Mouse (Mus musculus): Measurements from ENCODE around the gene Drap1. TPM values are rescaled to one million over a fixed set of nuclear protein-coding genes. Genes with fewer than 3 reads are reported as not detected.

The Drap1 gene
- polyA plus RNA-seq, 1 experiment from 2014 or later: 246 TPM

- H3K27me3 ChIP-seq (ENCODE audit: low read depth, poor library complexity, severe bottlenecking): no peaks in the 10 kb centered on the region
- peak overlapping the region; percentile 100 for H3K4me3 ChIP-seq
- peak; percentile 60 for DNase-seq (ENCODE audit: low spot score)
- H3K27ac ChIP-seq: peak overlapping the region; percentile 92
- under 1% methylated on average over 43 of the region's 43 CpGs for WGBS
- peaks cover 38% of the 10 kb centered on the region for H3K36me3 ChIP-seq
- no peaks in the 10 kb centered on the region for H3K9me3 ChIP-seq (replicated peaks)
- peaks cover 36% of the 10 kb centered on the region for H3K4me1 ChIP-seq
These were observed 36.8 kb downstream of the Drap1 start for GRCm38 (mm10) chr19:5388011-5388441.

GRCm38 (mm10) chr19:5384715-5385114 is 40.1 kb downstream of the Drap1 start:
- DNase-seq (ENCODE audit: low spot score): no peak
- 94% methylated on average over 8 of the region's 8 CpGs for WGBS
- no peak overlapping the region for H3K4me3 ChIP-seq
- H3K36me3 ChIP-seq: peaks cover 71% of the 10 kb centered on the region
- H3K4me1 ChIP-seq: peaks cover 20% of the 10 kb centered on the region
- H3K27me3 ChIP-seq (ENCODE audit: low read depth, poor library complexity, severe bottlenecking): no peaks in the 10 kb centered on the region
- no peak overlapping the region for H3K27ac ChIP-seq
- no peaks in the 10 kb centered on the region for H3K9me3 ChIP-seq (replicated peaks)

- Histone ChIP-seq H3K36me3 (peaks cover 85% of the 10 kb centered on the region), H3K4me3 (no peak overlapping the region), H3K27me3 (ENCODE audit: low read depth, poor library complexity, severe bottlenecking) (no peaks in the 10 kb centered on the region), H3K4me1 (peaks cover 13% of the 10 kb centered on the region), H3K27ac (no peak overlapping the region), H3K9me3 (replicated peaks) (no peaks in the 10 kb centered on the region)
- 96% methylated on average over 12 of the region's 12 CpGs for WGBS
- no peak for DNase-seq (ENCODE audit: low spot score)
These were observed 41.5 kb downstream of the Drap1 start for GRCm38 (mm10) chr19:5383326-5383725.

GRCm38 (mm10) chr19:5377446-5377845 is 47.3 kb downstream of the Drap1 start:
- DNase-seq (ENCODE audit: low spot score): no peak
- peaks cover 97% of the 10 kb centered on the region for H3K36me3 ChIP-seq
- no peaks in the 10 kb centered on the region for H3K9me3 ChIP-seq (replicated peaks)
- no peak overlapping the region for H3K27ac ChIP-seq
- no peak overlapping the region for H3K4me3 ChIP-seq
- H3K27me3 ChIP-seq (ENCODE audit: low read depth, poor library complexity, severe bottlenecking): no peaks in the 10 kb centered on the region
- 88% methylated on average over 1 of the region's 1 CpGs for WGBS
- no peaks in the 10 kb centered on the region for H3K4me1 ChIP-seq

- no peak overlapping the region for H3K4me3 ChIP-seq
These were observed 50.0 kb downstream of the Drap1 start for GRCm38 (mm10) chr19:5374748-5375147.

GRCm38 (mm10) chr19:5374177-5374576 is 50.6 kb downstream of the Drap1 start:
- H3K27me3 ChIP-seq (ENCODE audit: low read depth, poor library complexity, severe bottlenecking): no peaks in the 10 kb centered on the region
- H3K36me3 ChIP-seq: peaks cover 97% of the 10 kb centered on the region
- DNase-seq (ENCODE audit: low spot score): no peak
- H3K4me3 ChIP-seq: no peak overlapping the region
- no peak overlapping the region for H3K27ac ChIP-seq
- no peaks in the 10 kb centered on the region for H3K4me1 ChIP-seq
- no peaks in the 10 kb centered on the region for H3K9me3 ChIP-seq (replicated peaks)
- WGBS: 85% methylated on average over 4 of the region's 4 CpGs

More at GRCm38 (mm10) chr19:5374748-5375147, 50.0 kb downstream of the Drap1 start:
- 73% methylated on average over 4 of the region's 4 CpGs for WGBS
- Histone ChIP-seq H3K27ac (no peak overlapping the region), H3K9me3 (replicated peaks) (no peaks in the 10 kb centered on the region), H3K27me3 (ENCODE audit: low read depth, poor library complexity, severe bottlenecking) (no peaks in the 10 kb centered on the region), H3K36me3 (peaks cover 97% of the 10 kb centered on the region), H3K4me1 (no peaks in the 10 kb centered on the region)
- DNase-seq (ENCODE audit: low spot score): no peak

Other genes starting within 250 kb of the Drap1 start
- gene Pacs1, start 151.9 kb downstream of the Drap1 start, polyA plus RNA-seq (2016; fragmentation: Nextera tagmentation; extraction: Ambion mirVana): 25.7 and 31.1 TPM in 2 replicates
- gene Sf3b2, start 129.5 kb downstream of the Drap1 start, polyA plus RNA-seq (2016; fragmentation: Nextera tagmentation; extraction: Ambion mirVana): 419 and 440 TPM in 2 replicates
- 5.0 and 8.4 TPM in 2 replicates for gene Gal3st3, start 126.6 kb downstream of the Drap1 start, polyA plus RNA-seq (2016; fragmentation: Nextera tagmentation; extraction: Ambion mirVana)
- gene Catsper1, start 89.2 kb downstream of the Drap1 start, polyA plus RNA-seq (2016; fragmentation: Nextera tagmentation; extraction: Ambion mirVana): not detected in 2 replicates
- gene Cst6, start 75.4 kb downstream of the Drap1 start, polyA plus RNA-seq (2016; fragmentation: Nextera tagmentation; extraction: Ambion mirVana): 0.26 and 1.1 TPM in 2 replicates
- gene Eif1ad, start 58.2 kb downstream of the Drap1 start, polyA plus RNA-seq (2016; fragmentation: Nextera tagmentation; extraction: Ambion mirVana): 99.4 and 109 TPM in 2 replicates
- gene Banf1, start 57.8 kb downstream of the Drap1 start, polyA plus RNA-seq (2016; fragmentation: Nextera tagmentation; extraction: Ambion mirVana): 607 and 678 TPM in 2 replicates
- 103 and 111 TPM in 2 replicates for gene Sart1, start 36.3 kb downstream of the Drap1 start, polyA plus RNA-seq (2016; fragmentation: Nextera tagmentation; extraction: Ambion mirVana)
- gene Tsga10ip, start 22.5 kb downstream of the Drap1 start, polyA plus RNA-seq (2016; fragmentation: Nextera tagmentation; extraction: Ambion mirVana): not detected in 2 replicates
- gene AI837181, start 165 bp upstream of the Drap1 start, polyA plus RNA-seq (2016; fragmentation: Nextera tagmentation; extraction: Ambion mirVana): 59.7 and 68.8 TPM in 2 replicates
- not detected in 2 replicates for gene Fosl1, start 22.6 kb upstream of the Drap1 start, polyA plus RNA-seq (2016; fragmentation: Nextera tagmentation; extraction: Ambion mirVana)
- gene Ccdc85b, start 32.9 kb upstream of the Drap1 start, polyA plus RNA-seq (2016; fragmentation: Nextera tagmentation; extraction: Ambion mirVana): 8.9 and 9.7 TPM in 2 replicates
- gene Fibp, start 35.6 kb upstream of the Drap1 start, polyA plus RNA-seq (2016; fragmentation: Nextera tagmentation; extraction: Ambion mirVana): 111 and 132 TPM in 2 replicates
- gene Ctsw, start 43.5 kb upstream of the Drap1 start, polyA plus RNA-seq (2016; fragmentation: Nextera tagmentation; extraction: Ambion mirVana): 1.6 and 1.9 TPM in 2 replicates
- gene Efemp2, start 49.0 kb upstream of the Drap1 start, polyA plus RNA-seq (2016; fragmentation: Nextera tagmentation; extraction: Ambion mirVana): 85.6 and 99.7 TPM in 2 replicates
- 38.2 and 40.4 TPM in 2 replicates for gene Mus81, start 63.4 kb upstream of the Drap1 start, polyA plus RNA-seq (2016; fragmentation: Nextera tagmentation; extraction: Ambion mirVana)
- gene Cfl1, start 65.5 kb upstream of the Drap1 start, polyA plus RNA-seq (2016; fragmentation: Nextera tagmentation; extraction: Ambion mirVana): 3,106 and 3,128 TPM in 2 replicates
- gene 1700020D05Rik, start 78.8 kb upstream of the Drap1 start, polyA plus RNA-seq (2016; fragmentation: Nextera tagmentation; extraction: Ambion mirVana): not detected in 2 replicates
- 4.1 and 7.0 TPM in 2 replicates for gene Snx32, start 85.6 kb upstream of the Drap1 start, polyA plus RNA-seq (2016; fragmentation: Nextera tagmentation; extraction: Ambion mirVana)
- 0.74 and 0.86 TPM in 2 replicates for gene Ovol1, start 135.7 kb upstream of the Drap1 start, polyA plus RNA-seq (2016; fragmentation: Nextera tagmentation; extraction: Ambion mirVana)
- gene Ap5b1, start 143.0 kb upstream of the Drap1 start, polyA plus RNA-seq (2016; fragmentation: Nextera tagmentation; extraction: Ambion mirVana): 1.2 and 1.4 TPM in 2 replicates
- gene Rnaseh2c, start 176.9 kb upstream of the Drap1 start, polyA plus RNA-seq (2016; fragmentation: Nextera tagmentation; extraction: Ambion mirVana): 197 and 205 TPM in 2 replicates
- 51.5 and 59.3 TPM in 2 replicates for gene Kat5, start 185.3 kb upstream of the Drap1 start, polyA plus RNA-seq (2016; fragmentation: Nextera tagmentation; extraction: Ambion mirVana)
- 31.5 and 39.6 TPM in 2 replicates for gene Rela, start 212.5 kb upstream of the Drap1 start, polyA plus RNA-seq (2016; fragmentation: Nextera tagmentation; extraction: Ambion mirVana)
- 35.9 and 38.6 TPM in 2 replicates for gene Sipa1, start 238.7 kb upstream of the Drap1 start, polyA plus RNA-seq (2016; fragmentation: Nextera tagmentation; extraction: Ambion mirVana)

All from limb, embryonic 10.5 days (tissue).